In genomic region chr6:73026898-73027297, GRCm38 (mm10) we compare ENCODE assay signal across 30 mouse cellular contexts.
DNase-seq lines count a peak whose midpoint lies in the region; ATAC-seq and TF ChIP-seq lines count a peak whose summit lies in the region.
"Had no signal": no experiment of that assay in that cellular context is flagged by ENCODE, and none has a peak within 500 bp of the region (broad histone marks: within the 10 kb centered on the region; RNA-seq: fewer than 3 reads in every experiment).

No protein-coding gene starts in this region.

- no peak for ATAC-seq in embryonic facial prominence, embryonic 14.5 days (ENCODE audit: low read depth)
- ATAC-seq in midbrain, embryonic 14.5 days (ENCODE audit: low FRiP score, low TSS enrichment): no peak
- no peak for ATAC-seq in midbrain, embryonic 13.5 days
- ATAC-seq in limb, embryonic 14.5 days (ENCODE audit: low FRiP score, low read depth): peak; percentile 44; the same call in 1 of the 2 replicates
- ATAC-seq: activated CD4-positive, CD25-positive, alpha-beta regulatory T cell, adult 4 months; forebrain, embryonic 14.5 days; forebrain, postnatal 0 days; hindbrain, embryonic 16.5 days had no signal

- TF ChIP-seq POLR2A in limb, embryonic 14.5 days (IDR thresholded peaks at IDR 0.05; ENCODE audit: borderline replicate concordance, extremely low read depth, insufficient read depth, insufficient read length): no peak

- no peak overlapping the region for H3K27ac ChIP-seq in embryonic facial prominence, embryonic 14.5 days (replicated peaks; ENCODE audit: low read depth, low read length)
- H3K27ac ChIP-seq in embryonic facial prominence, embryonic 10.5 days (replicated peaks): no peak overlapping the region
- H3K27ac ChIP-seq in midbrain, embryonic 14.5 days (replicated peaks; ENCODE audit: low read depth, low read length): no peak overlapping the region
- no peak overlapping the region for H3K27ac ChIP-seq in midbrain, embryonic 13.5 days
- no peak overlapping the region for H3K27ac ChIP-seq in limb, embryonic 14.5 days (replicated peaks; ENCODE audit: low read depth, low read length)
- H3K27ac ChIP-seq: embryonic facial prominence, embryonic 13.5 days; gastrocnemius, adult 2 months; heart, embryonic 15.5 days; hindbrain, embryonic 10.5 days; hindbrain, embryonic 13.5 days had no signal

- DNase-seq in embryonic facial prominence, embryonic 14.5 days (ENCODE audit: low spot score): peak; percentile 44
- DNase-seq in embryonic facial prominence, embryonic 10.5 days (ENCODE audit: low spot score): no peak
- peak; percentile 5 for DNase-seq in midbrain, embryonic 14.5 days
- DNase-seq in adipocyte (ENCODE audit: low spot score): peak; percentile 13
- peak; percentile 56 for DNase-seq in limb, embryonic 14.5 days (ENCODE audit: low spot score)
- DNase-seq in heart, adult 8-10 months (ENCODE audit: low spot score): no peak
- DNase-seq in left cerebral cortex, postnatal 10 days (ENCODE audit: extremely low spot score in 1 of 2, low spot score in 2 of 2): no peak
- DNase-seq: adrenal gland, postnatal 10 days; adrenal gland, postnatal 36 days; B cell, adult 2 months; cerebellum, adult 2 months; cerebellum, adult 9-11 months; cerebellum, postnatal 25 days; forebrain, postnatal 0 days; gastrocnemius, adult 2 months; gastrocnemius, postnatal 14 days; heart, adult 11 months; heart, postnatal 10 days; heart, postnatal 36 days had no signal

- no peaks in the 10 kb centered on the region for H3K36me3 ChIP-seq in embryonic facial prominence, embryonic 14.5 days (ENCODE audit: control insufficient read depth, insufficient read depth, low read length)
- H3K36me3 ChIP-seq in embryonic facial prominence, embryonic 10.5 days (replicated peaks): no peaks in the 10 kb centered on the region
- no peaks in the 10 kb centered on the region for H3K36me3 ChIP-seq in midbrain, embryonic 14.5 days (ENCODE audit: control insufficient read depth, insufficient read depth, low read length)
- H3K36me3 ChIP-seq in midbrain, embryonic 13.5 days: no peaks in the 10 kb centered on the region
- no peaks in the 10 kb centered on the region for H3K36me3 ChIP-seq in limb, embryonic 14.5 days (ENCODE audit: control insufficient read depth, insufficient read depth, low read length)
- H3K36me3 ChIP-seq: embryonic facial prominence, embryonic 13.5 days; G1E; heart, embryonic 12.5 days; heart, embryonic 15.5 days; hindbrain, embryonic 10.5 days; hindbrain, embryonic 13.5 days had no signal

- no peaks in the 10 kb centered on the region for H3K9me3 ChIP-seq in embryonic facial prominence, embryonic 14.5 days (ENCODE audit: control insufficient read depth, low read length)
- H3K9me3 ChIP-seq in embryonic facial prominence, embryonic 10.5 days: no peaks in the 10 kb centered on the region
- H3K9me3 ChIP-seq in midbrain, embryonic 14.5 days (ENCODE audit: control insufficient read depth, low read length): no peaks in the 10 kb centered on the region
- H3K9me3 ChIP-seq in midbrain, embryonic 13.5 days: no peaks in the 10 kb centered on the region
- H3K9me3 ChIP-seq in limb, embryonic 14.5 days (ENCODE audit: control insufficient read depth, low read length): no peaks in the 10 kb centered on the region
- H3K9me3 ChIP-seq: embryonic facial prominence, embryonic 13.5 days; G1E; heart, embryonic 12.5 days; heart, embryonic 15.5 days; hindbrain, embryonic 10.5 days; hindbrain, embryonic 13.5 days had no signal

- H3K4me2 ChIP-seq in embryonic facial prominence, embryonic 14.5 days (ENCODE audit: low read depth, low read length): no peak overlapping the region
- no peak overlapping the region for H3K4me2 ChIP-seq in midbrain, embryonic 14.5 days (ENCODE audit: low read length)
- H3K4me2 ChIP-seq in midbrain, embryonic 13.5 days (replicated peaks): no peak overlapping the region
- H3K4me2 ChIP-seq in limb, embryonic 14.5 days (replicated peaks; ENCODE audit: low read depth, low read length, severe bottlenecking): no peak overlapping the region
- H3K4me2 ChIP-seq: embryonic facial prominence, embryonic 13.5 days; heart, embryonic 12.5 days; heart, embryonic 15.5 days; hindbrain, embryonic 13.5 days had no signal

- no peaks in the 10 kb centered on the region for H3K27me3 ChIP-seq in embryonic facial prominence, embryonic 14.5 days (replicated peaks; ENCODE audit: control insufficient read depth, insufficient read depth, low read length)
- H3K27me3 ChIP-seq in embryonic facial prominence, embryonic 10.5 days (replicated peaks; ENCODE audit: low read depth, poor library complexity, severe bottlenecking): no peaks in the 10 kb centered on the region
- no peaks in the 10 kb centered on the region for H3K27me3 ChIP-seq in midbrain, embryonic 14.5 days (ENCODE audit: control insufficient read depth, insufficient read depth, low read length)
- no peaks in the 10 kb centered on the region for H3K27me3 ChIP-seq in midbrain, embryonic 13.5 days
- no peaks in the 10 kb centered on the region for H3K27me3 ChIP-seq in limb, embryonic 14.5 days (ENCODE audit: control insufficient read depth, insufficient read depth, low read length)
- H3K27me3 ChIP-seq: CH12.LX; embryonic facial prominence, embryonic 13.5 days; heart, embryonic 12.5 days; heart, embryonic 15.5 days; hindbrain, embryonic 13.5 days had no signal

- peaks cover 5% of the 10 kb centered on the region; the same call in 1 of the 2 replicates for H3K4me1 ChIP-seq in embryonic facial prominence, embryonic 14.5 days (ENCODE audit: control insufficient read depth, insufficient read depth, low read length)
- peaks cover 6% of the 10 kb centered on the region; the same call in 1 of the 2 replicates for H3K4me1 ChIP-seq in embryonic facial prominence, embryonic 10.5 days
- H3K4me1 ChIP-seq in midbrain, embryonic 14.5 days (ENCODE audit: control insufficient read depth, insufficient read depth, low read length): no peaks in the 10 kb centered on the region
- H3K4me1 ChIP-seq in midbrain, embryonic 13.5 days (replicated peaks): no peaks in the 10 kb centered on the region
- peaks cover 7% of the 10 kb centered on the region; the same call in 1 of the 2 replicates for H3K4me1 ChIP-seq in limb, embryonic 14.5 days (ENCODE audit: control insufficient read depth, insufficient read depth, low read length)
- H3K4me1 ChIP-seq: heart, embryonic 12.5 days; heart, embryonic 15.5 days; hindbrain, embryonic 10.5 days; hindbrain, embryonic 13.5 days had no signal

- H3K4me3 ChIP-seq in embryonic facial prominence, embryonic 14.5 days (ENCODE audit: low read depth, low read length): no peak overlapping the region
- H3K4me3 ChIP-seq in embryonic facial prominence, embryonic 10.5 days: no peak overlapping the region
- H3K4me3 ChIP-seq in midbrain, embryonic 14.5 days (replicated peaks; ENCODE audit: low read depth, low read length): no peak overlapping the region
- H3K4me3 ChIP-seq in midbrain, embryonic 13.5 days (replicated peaks): no peak overlapping the region
- no peak overlapping the region for H3K4me3 ChIP-seq in limb, embryonic 14.5 days (replicated peaks; ENCODE audit: low read length)
- H3K4me3 ChIP-seq: embryonic facial prominence, embryonic 13.5 days; gastrocnemius, adult 2 months; heart, embryonic 12.5 days; heart, embryonic 15.5 days; hindbrain, embryonic 10.5 days; hindbrain, embryonic 13.5 days had no signal

- intact Hi-C loops in left cerebral cortex, postnatal 10 days (cut with DNase I): no loop called here

- H3K9ac ChIP-seq in embryonic facial prominence, embryonic 14.5 days (ENCODE audit: low read depth, low read length): no peak overlapping the region
- H3K9ac ChIP-seq in midbrain, embryonic 14.5 days (replicated peaks; ENCODE audit: low read length): no peak overlapping the region
- no peak overlapping the region for H3K9ac ChIP-seq in midbrain, embryonic 13.5 days (replicated peaks)
- H3K9ac ChIP-seq in limb, embryonic 14.5 days (ENCODE audit: low read depth, low read length, severe bottlenecking): no peak overlapping the region
- H3K9ac ChIP-seq: embryonic facial prominence, embryonic 13.5 days; forebrain, postnatal 0 days; heart, embryonic 12.5 days; heart, embryonic 15.5 days; hindbrain, embryonic 13.5 days had no signal

- 32% methylated on average over 6 of the region's 6 CpGs for WGBS in embryonic facial prominence, embryonic 14.5 days
- WGBS in embryonic facial prominence, embryonic 10.5 days: 78% methylated on average over 6 of the region's 6 CpGs
- 91% methylated on average over 6 of the region's 6 CpGs for WGBS in midbrain, embryonic 14.5 days
- 91% methylated on average over 6 of the region's 6 CpGs for WGBS in midbrain, embryonic 13.5 days
- WGBS in limb, embryonic 14.5 days: 24% methylated on average over 6 of the region's 6 CpGs

Comparison
In these comparisons a context has a peak if more than half of its experiments do, and no peak if none do; other contexts are left out.
1. DNase-seq: peak in embryonic facial prominence, embryonic 14.5 days (single experiment), midbrain, embryonic 14.5 days (single experiment), adipocyte (single experiment) and limb, embryonic 14.5 days (single experiment); none in embryonic facial prominence, embryonic 10.5 days (single experiment), heart, adult 8-10 months (single experiment) and left cerebral cortex, postnatal 10 days (0 of 2).